Mouse (Mus musculus) forebrain, embryonic 13.5 days (tissue): ENCODE data around the gene Myo1f. TPM values are rescaled to one million over a fixed set of nuclear protein-coding genes. Genes with fewer than 3 reads are reported as not detected.

Experiments used
- ATAC-seq: fragments of 200-750 bp; cut with Nextera tagmentation; 2 replicates; pipeline ENCODE4 v1.8.0; 2017
- H3K27ac ChIP-seq: fragments of 300-500 bp; sonication (generic); 2 replicates; pipeline ENCODE4 v1.5.1; 2015; ENCODE audit warnings: inconsistent platforms, mild to moderate bottlenecking, moderate library complexity
- H3K27me3 ChIP-seq: fragments of 300-500 bp; sonication (generic); 2 replicates; pipeline ENCODE4 v1.6.1; 2015; ENCODE audit warnings: mild to moderate bottlenecking, inconsistent platforms
- H3K36me3 ChIP-seq: fragments of 300-500 bp; sonication (generic); 2 replicates; pipeline ENCODE4 v1.6.1; 2015; ENCODE audit warnings: mild to moderate bottlenecking, inconsistent platforms; ENCODE audit not compliant: poor library complexity, severe bottlenecking
- H3K4me1 ChIP-seq: fragments of 300-500 bp; sonication (generic); 2 replicates; pipeline ENCODE4 v1.6.1; 2015; ENCODE audit warnings: inconsistent platforms
- H3K4me2 ChIP-seq: fragments of 300-500 bp; sonication (generic); 2 replicates; pipeline ENCODE4 v1.6.1; 2015; ENCODE audit warnings: inconsistent platforms, mild to moderate bottlenecking, moderate library complexity
- H3K4me3 ChIP-seq: fragments of 300-500 bp; sonication (generic); 2 replicates; pipeline ENCODE4 v1.5.1; 2015; ENCODE audit warnings: mild to moderate bottlenecking, inconsistent platforms
- H3K9ac ChIP-seq: fragments of 300-500 bp; sonication (generic); 2 replicates; pipeline ENCODE4 v1.6.1; 2015; ENCODE audit warnings: mild to moderate bottlenecking, inconsistent platforms
- H3K9me3 ChIP-seq: fragments of 300-500 bp; sonication (generic); replicated peaks from 2 replicates; pipeline ENCODE4 v1.6.1; 2016; ENCODE audit warnings: inconsistent platforms
- WGBS: fragments of 180-500 bp; shearing (Covaris S2); methylation state at CpG from one replicate; pipeline ENCODE4 v1.1.7; 2015; 5-methylcytosine and 5-hydroxymethylcytosine counted together
- polyA plus RNA-seq: library from polyadenylated mRNA; unstranded; fragments of >200 nt; fragmentation: Nextera tagmentation; extraction: Ambion mirVana; gene quantifications from 2 replicates; pipeline ENCODE4 v1.2.1, GENCODE M21; 2015

The Myo1f gene
- polyA plus RNA-seq, 1 experiment from 2014 or later: 1.4 TPM

DNA sequence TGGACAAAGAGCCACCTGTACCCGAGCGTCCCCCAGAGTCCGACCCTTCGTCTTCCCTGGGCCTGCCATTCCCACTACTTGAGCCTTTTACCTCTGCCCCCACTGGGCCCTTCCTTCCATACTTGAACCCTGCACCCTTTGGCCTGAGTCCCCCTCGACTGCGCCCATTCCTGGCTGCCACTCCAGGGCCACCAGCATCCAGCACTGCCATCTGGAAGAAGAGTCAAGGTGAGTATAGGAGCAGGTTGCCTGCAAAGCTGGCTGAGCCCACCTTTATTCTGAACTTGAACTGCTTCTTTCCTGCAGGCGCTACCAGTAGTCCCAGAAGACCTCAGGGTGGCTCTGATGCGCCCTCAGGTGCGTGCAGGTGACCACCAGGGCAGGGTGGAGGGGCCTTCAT lies 75.7 kb downstream of the Myo1f start:
- Histone ChIP-seq H3K4me2 (no peak overlapping the region), H3K9me3 (no peaks in the 10 kb centered on the region), H3K4me3 (no peak overlapping the region), H3K9ac (no peak overlapping the region), H3K36me3 (peaks cover 27% of the 10 kb centered on the region), H3K4me1 (peaks cover 31% of the 10 kb centered on the region), H3K27me3 (no peaks in the 10 kb centered on the region), H3K27ac (no peak overlapping the region)
- 96% methylated on average over 9 of the region's 9 CpGs for WGBS
- ATAC-seq: no peak

DNA sequence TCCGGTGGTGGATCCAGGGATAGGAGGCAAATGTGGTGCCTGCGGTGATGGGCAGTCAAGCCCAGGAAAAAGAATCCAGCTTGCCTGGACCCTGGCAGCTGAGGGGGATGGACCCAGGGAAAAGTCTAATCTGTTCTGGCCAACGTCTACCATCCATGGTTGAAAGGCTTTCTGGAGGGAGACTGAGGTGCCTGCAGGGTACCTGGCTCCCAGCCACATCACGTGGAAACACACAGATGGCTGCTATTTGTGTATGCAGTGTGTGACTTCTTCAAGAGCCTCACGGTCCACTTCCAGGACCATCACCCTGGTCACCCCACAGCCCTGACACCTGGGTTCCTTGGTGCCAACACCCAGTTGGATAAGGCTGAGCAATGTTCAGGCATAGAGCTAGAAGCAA lies 76.3 kb downstream of the Myo1f start:
- H3K36me3 ChIP-seq: peaks cover 27% of the 10 kb centered on the region
- no peak overlapping the region for H3K4me2 ChIP-seq
- no peak for ATAC-seq
- no peaks in the 10 kb centered on the region for H3K9me3 ChIP-seq
- H3K4me3 ChIP-seq: no peak overlapping the region
- 88% methylated on average over 5 of the region's 5 CpGs for WGBS
- no peaks in the 10 kb centered on the region for H3K27me3 ChIP-seq
- H3K4me1 ChIP-seq: peaks cover 31% of the 10 kb centered on the region
- H3K9ac ChIP-seq: no peak overlapping the region
- no peak overlapping the region for H3K27ac ChIP-seq

DNA sequence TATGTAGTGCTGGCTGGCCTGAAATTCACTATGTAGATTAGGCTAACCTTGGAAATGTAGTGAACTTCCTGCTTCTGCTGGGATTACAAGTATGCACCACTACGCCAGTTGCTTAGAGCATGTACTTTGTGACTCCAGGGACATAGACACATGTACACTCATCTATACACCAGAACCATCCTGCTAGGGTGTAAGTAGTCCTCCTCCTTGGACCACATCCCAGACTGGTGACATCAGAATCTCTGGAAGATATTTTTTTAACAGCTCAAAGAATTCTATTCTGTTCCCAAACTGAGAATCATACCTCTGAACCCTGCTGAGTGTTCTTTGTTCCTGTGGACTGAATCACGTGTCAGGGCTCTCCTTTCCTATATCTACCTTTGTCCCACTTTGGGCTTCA lies 81.5 kb downstream of the Myo1f start:
- Histone ChIP-seq H3K4me2 (no peak overlapping the region), H3K4me1 (peaks cover under 1% of the 10 kb centered on the region; the same call in 1 of the 2 replicates), H3K27me3 (no peaks in the 10 kb centered on the region), H3K4me3 (no peak overlapping the region), H3K9me3 (no peaks in the 10 kb centered on the region), H3K9ac (no peak overlapping the region), H3K36me3 (peaks cover 43% of the 10 kb centered on the region), H3K27ac (no peak overlapping the region)
- 75% methylated on average over 2 of the region's 2 CpGs for WGBS
- no peak for ATAC-seq

DNA sequence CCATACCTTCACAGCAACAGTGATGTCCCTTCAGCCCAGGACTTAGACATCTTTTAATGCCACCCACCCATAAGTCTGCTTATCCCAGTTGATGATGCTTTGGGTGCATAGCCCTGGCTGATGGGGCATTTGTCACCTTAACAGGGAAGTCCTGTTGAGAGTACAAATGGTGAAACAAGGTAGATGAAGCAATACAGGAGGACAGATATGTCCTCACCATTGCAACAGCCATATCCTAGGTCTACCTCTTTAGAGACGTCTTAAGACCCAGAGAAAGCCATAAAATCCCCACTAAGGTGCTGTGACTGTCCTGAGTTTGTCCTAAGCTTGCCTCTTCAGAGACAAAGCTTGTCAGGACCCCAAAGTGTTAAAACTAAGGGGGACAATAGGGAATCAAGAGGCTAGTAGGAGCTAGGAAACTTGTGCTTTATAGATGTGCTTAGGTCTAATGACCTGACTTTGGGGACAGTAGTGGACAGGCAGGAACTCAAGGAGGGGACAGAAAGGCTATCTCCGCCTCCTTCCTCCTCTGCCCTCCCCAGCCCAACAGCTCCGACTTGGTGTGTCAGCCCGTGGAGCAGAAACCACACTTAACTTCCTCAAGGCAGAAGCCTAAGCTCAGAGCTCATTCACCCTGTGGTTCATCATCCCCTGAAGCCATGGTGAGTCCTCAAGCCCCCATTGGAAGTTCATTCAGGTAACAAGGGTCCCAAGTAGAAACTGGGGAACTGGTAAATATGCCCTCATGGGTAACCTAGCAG lies 82.2 kb downstream of the Myo1f start, which contains the start of gene Pram1:
TSS of gene Pram1 (plus strand) at position 541 of the 761 bp plus-strand sequence.
- 79% methylated on average over 4 of the region's 4 CpGs for WGBS
- Histone ChIP-seq H3K4me3 (no peak within 1 kb of the TSS), H3K27me3 (no peaks in the 10 kb centered on the region), H3K4me1 (no peaks in the 10 kb centered on the region), H3K9ac (no peak within 1 kb of the TSS), H3K4me2 (no peak within 1 kb of the TSS), H3K9me3 (no peaks in the 10 kb centered on the region), H3K27ac (no peak within 1 kb of the TSS), H3K36me3 (peaks cover 45% of the 10 kb centered on the region)
- ATAC-seq: no peak

DNA sequence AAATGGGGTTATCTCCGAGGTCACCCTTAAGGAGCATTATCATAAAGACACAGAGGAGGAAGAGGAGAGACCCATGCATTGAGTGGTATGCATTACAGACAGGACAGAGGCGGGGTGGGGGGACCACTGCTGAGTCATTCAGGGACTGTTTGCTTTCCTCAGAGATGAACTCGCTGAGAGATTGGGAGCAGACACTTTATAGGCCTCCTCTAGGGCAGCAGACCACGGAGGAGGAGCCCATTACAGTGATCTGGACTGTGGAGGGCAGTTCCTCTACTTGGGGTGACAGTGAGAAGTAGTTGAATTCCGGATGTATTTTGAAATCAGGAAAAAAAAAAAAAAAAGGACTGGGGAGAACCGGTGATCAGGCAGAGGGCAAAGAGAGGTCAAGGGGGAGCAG lies 84.2 kb downstream of the Myo1f start:
- no peaks in the 10 kb centered on the region for H3K4me1 ChIP-seq
- no peak overlapping the region for H3K9ac ChIP-seq
- H3K27ac ChIP-seq: no peak overlapping the region
- peaks cover 61% of the 10 kb centered on the region for H3K36me3 ChIP-seq
- WGBS: 72% methylated on average over 6 of the region's 6 CpGs
- H3K4me2 ChIP-seq: no peak overlapping the region
- no peak overlapping the region for H3K4me3 ChIP-seq
- no peaks in the 10 kb centered on the region for H3K9me3 ChIP-seq
- ATAC-seq: no peak
- H3K27me3 ChIP-seq: no peaks in the 10 kb centered on the region

DNA sequence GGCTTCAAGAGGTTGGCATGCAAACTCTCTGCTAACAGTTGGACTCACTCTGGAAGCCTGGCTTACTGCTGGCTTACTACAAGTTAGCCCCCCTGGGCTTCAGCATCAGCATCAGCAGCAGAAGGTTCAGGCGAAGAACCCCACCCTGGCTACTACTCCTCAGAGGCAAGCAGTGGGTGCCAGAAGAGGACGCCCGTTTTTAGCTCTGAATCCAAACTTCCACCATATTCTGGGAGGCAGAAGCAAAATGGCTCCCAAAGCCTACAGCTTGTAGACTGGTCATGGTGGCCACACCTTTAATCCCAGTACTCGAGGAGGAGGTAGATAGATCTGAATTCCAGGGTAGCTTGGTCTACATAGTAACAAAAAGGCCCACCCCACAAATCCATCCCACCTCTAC lies 88.6 kb downstream of the Myo1f start:
- 91% methylated on average over 4 of the region's 4 CpGs for WGBS
- Histone ChIP-seq H3K4me2 (no peak overlapping the region), H3K9me3 (no peaks in the 10 kb centered on the region), H3K27ac (no peak overlapping the region), H3K9ac (no peak overlapping the region), H3K36me3 (peaks cover 91% of the 10 kb centered on the region), H3K27me3 (no peaks in the 10 kb centered on the region), H3K4me1 (no peaks in the 10 kb centered on the region), H3K4me3 (no peak overlapping the region)
- ATAC-seq: no peak

DNA sequence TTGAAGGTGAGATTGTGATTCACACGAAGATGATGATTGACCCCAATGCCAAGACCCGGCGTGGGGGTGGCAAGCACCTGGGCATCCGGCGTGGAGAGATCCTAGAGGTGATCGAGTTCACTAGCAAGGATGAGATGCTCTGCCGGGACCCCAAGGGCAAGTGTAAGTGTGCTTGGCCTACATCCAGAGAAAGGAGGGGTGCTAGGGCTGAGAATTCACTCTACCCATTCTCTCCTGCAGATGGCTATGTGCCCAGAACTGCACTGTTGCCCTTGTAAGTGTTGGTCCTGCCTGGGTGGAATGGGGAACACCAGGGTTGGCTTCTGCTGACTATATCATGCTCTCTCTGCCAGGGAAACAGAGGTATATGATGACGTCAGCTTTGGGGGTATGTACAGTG lies 89.6 kb downstream of the Myo1f start:
- H3K36me3 ChIP-seq: peaks cover 97% of the 10 kb centered on the region
- no peak overlapping the region for H3K27ac ChIP-seq
- H3K4me1 ChIP-seq: no peaks in the 10 kb centered on the region
- H3K9ac ChIP-seq: no peak overlapping the region
- no peaks in the 10 kb centered on the region for H3K9me3 ChIP-seq
- no peak for ATAC-seq
- H3K4me2 ChIP-seq: no peak overlapping the region
- no peak overlapping the region for H3K4me3 ChIP-seq
- no peaks in the 10 kb centered on the region for H3K27me3 ChIP-seq
- WGBS: 98% methylated on average over 8 of the region's 8 CpGs

DNA sequence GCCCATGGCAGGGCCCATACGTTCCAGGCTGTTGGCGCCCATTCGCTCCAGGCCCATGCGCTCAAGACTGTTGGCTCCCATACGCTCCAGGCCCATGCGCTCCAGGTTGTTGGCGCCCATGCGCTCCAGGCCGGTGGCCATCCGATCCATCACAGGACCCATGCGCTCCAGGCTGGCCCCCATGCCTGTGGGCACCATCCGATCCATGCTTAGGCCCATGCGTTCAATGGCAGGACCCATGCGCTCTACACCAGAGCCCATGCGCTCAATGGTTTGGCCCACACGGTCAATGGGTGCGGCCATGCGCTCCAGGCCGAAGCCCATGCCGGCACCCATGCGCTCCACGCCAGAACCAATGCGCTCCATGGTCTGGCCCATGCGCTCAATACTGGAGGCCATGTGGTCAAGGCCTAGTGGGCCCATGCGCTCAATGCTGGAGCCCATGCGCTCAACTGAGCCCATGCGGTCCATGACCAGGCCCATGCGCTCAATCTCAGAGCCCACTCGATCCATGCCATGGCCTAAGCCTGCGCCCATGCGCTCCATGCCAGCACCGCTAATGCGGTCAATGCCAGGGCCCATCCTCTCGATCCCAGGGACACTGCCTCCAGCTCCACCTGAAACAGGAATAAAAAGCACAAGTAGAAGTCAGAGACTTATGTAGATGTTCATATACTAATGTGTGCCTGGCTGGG lies 94.4 kb downstream of the Myo1f start:
- Histone ChIP-seq H3K9me3 (no peaks in the 10 kb centered on the region), H3K4me1 (no peaks in the 10 kb centered on the region), H3K27ac (no peak overlapping the region), H3K9ac (no peak overlapping the region), H3K36me3 (peaks cover 97% of the 10 kb centered on the region), H3K4me3 (no peak overlapping the region), H3K27me3 (no peaks in the 10 kb centered on the region), H3K4me2 (no peak overlapping the region)
- peak; percentile 43; the same call in 1 of the 2 replicates for ATAC-seq
- WGBS: 96% methylated on average over 34 of the region's 34 CpGs

Other genes starting within 250 kb of the Myo1f start
- 16.5 and 19.3 TPM in 2 replicates for gene Zfp81, start 196.8 kb upstream of the Myo1f start, polyA plus RNA-seq
- 22.6 and 23.2 TPM in 2 replicates for gene Zfp101, start 161.1 kb upstream of the Myo1f start, polyA plus RNA-seq
- not detected in 2 replicates for gene Actl9, start 122.8 kb upstream of the Myo1f start, polyA plus RNA-seq
- gene Adamts10, start 31.5 kb upstream of the Myo1f start, polyA plus RNA-seq: 36.5 and 37.3 TPM in 2 replicates
- gene Zfp414, start 73.4 kb downstream of the Myo1f start, polyA plus RNA-seq: 56.5 and 62.4 TPM in 2 replicates
- gene Pram1, start 82.3 kb downstream of the Myo1f start, polyA plus RNA-seq: 0.75 and 1.2 TPM in 2 replicates
- 349 and 356 TPM in 2 replicates for gene Hnrnpm, start 131.2 kb downstream of the Myo1f start, polyA plus RNA-seq
- gene March2, start 163.0 kb downstream of the Myo1f start, polyA plus RNA-seq: 52.2 and 56.5 TPM in 2 replicates
- gene Rab11b, start 204.8 kb downstream of the Myo1f start, polyA plus RNA-seq: 433 and 441 TPM in 2 replicates
- 8.6 and 10.0 TPM in 2 replicates for gene Angptl4, start 226.1 kb downstream of the Myo1f start, polyA plus RNA-seq